Mouse (Mus musculus): ENCODE measurements around the gene Dbh.

Gene Dbh

DNA sequence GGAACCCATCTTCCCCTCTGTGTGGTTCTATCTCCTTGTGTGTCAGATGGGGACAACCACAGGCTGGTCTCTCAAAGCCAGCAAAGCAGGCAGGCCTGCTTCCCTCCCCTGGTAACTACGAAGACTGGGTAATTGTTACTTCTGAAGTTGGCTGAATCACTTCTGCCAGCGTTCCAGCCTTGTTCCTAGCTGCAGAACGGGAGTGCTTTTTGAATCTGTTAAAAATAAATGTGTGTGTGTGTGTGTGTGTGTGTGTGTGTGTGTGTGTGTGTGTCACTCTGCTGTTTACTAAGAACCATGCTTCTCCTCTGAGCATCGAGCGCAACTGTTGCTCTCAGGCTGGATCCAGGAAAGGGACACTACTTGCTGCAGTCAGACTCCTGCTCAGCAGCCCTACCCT lies 1.2 kb upstream of the Dbh start:
- DNase-seq (ENCODE audit: low spot score), result no peak

DNA sequence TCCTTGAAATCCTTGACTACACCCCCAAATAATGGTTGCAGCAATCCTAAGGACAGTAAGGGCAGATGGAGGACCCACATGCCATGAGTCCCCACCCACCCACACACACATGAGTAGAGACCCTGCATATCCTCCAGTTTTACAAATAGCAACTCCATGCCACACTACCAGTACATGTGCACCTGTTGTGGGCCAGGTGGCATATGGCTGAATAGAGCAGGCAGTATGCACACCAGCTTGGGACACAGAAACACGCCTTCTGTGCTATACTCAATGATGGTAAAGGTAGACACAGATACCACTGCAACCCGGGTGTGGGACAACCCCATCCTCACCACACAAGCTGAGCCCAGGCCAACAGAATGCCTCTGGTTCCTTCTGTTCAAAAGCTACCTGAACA lies 1.0 kb downstream of the Dbh start:
- no peak for DNase-seq (ENCODE audit: low spot score)

DNA sequence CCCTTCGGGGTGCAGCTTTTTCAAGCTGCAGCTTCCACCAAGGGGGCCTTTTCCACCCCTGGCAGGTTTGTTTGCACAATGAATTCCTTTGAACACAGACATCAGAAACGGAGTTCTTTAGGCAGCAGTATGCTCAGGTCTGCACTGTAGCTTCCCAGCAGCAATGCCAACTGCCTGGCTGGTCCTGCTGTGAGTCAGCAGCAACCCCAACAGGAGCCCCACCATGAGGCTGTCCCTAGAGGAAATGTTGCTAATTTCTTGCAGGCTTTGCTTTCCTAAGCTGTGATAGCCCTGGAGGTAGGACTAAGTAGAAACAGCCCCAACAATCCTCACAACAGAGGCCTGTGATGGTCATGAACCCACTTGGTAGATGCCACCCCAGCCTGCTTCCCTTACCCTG lies 2.0 kb downstream of the Dbh start:
- DNase-seq (ENCODE audit: low spot score), result no peak

DNA sequence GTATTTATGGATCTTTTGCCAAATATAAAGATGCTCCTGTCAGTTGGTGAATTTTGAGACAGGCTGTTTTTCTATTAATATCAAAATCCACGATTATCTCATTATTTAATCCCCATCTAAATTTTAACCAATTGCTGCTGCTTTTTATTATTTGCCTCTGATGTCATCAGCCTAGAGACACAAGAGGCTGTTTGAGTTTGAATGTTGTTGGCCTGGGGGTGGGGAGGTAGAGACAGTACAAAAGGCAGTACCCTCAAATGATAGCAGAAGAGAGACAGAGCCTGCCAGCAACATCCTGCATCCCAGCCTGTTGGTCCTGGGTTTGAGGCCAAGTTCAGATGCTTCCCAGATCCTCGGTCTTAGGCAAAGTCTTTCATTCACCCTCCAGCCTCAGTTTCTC lies 9.2 kb downstream of the Dbh start:
- no peak for DNase-seq (ENCODE audit: low spot score)

DNA sequence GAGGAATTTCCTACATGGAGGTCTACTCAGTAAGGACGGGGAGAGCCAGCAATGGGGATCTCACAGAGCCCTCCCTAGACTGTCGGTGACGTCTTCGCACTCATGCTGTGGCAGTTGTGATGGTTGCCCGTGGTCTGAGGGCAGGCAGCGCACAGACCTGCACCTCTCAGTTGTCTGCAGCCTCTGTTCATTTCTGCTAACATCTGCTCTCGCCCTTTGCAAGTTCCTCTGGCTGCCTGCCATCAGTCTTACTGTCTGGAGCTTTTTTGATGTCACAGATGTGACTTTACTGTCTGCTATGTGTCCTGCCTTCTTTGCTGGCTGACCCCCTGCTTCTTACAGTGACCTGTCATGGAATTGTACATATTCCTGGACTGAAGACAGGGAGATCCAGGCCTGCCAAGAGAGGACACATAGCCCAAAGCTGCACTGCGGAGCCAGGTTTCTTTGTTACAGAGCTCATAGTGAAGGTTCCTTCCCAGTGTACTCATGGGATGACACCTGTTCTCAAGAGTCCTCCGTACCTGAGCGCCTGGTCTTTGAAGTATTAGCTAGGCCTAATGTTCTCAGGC lies 10.7 kb downstream of the Dbh start:
- DNase-seq (ENCODE audit: low spot score), result no peak

DNA sequence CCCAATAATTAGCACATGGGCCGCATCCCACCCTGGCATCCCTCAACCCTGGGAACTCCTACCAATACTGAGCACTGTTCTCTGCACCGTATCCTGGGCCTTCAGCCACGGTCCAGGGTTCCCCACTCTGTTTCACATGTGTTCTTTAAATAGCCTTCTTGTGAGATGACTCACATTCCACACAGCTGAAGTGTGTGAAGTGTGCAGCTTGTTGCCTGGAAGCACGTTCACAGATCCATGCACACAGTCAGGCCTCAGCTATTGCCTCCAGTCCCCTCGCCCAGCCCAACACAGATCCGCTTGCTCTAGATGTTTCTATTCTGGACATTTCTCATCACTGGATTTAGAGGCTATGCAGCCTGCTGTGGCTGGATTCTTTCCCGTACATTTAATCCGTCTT lies 14.1 kb downstream of the Dbh start:
- DNase-seq (ENCODE audit: low spot score), result no peak

DNA sequence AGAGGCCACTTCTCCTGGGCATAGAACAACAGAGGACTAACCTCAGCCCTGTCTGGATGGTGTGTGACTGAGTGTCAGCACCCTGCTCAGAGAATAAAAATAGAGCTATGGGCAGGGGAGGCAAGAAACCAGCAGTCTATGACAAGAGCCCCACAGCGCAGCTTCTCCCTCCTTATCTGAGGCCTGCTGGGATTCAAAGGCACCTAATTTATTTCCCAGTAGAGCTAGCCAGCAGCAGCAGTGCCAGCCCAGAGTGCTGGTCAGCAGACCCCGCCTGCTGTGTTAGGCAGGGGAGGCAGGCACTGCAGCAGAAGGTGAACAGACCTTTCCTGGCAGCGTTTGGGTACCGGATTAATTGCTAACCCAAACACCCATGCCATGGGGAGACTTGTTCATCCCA lies 16.9 kb downstream of the Dbh start:
- no peak for DNase-seq (ENCODE audit: low spot score)

DNA sequence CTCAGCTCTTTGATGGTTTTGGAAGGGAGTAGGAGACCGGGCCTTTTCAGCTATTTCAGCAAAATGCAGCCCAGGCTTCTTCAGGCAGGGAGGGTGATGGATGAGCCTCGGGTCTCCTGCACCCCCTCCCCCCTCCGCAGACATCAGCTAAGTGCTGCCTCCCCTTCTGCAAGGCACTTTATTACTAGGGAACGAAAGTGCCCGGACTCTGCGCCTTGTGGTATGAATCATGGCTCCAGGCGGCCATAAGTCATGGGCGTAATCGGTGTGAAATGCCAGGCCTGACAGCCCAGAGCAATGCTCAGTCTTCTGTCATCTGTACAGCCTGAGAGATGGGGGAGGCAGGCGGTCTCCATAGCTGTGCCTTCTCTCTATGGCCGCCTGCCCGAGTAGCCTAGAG lies 18.7 kb downstream of the Dbh start:
- DNase-seq (ENCODE audit: low spot score), result no peak

DNA sequence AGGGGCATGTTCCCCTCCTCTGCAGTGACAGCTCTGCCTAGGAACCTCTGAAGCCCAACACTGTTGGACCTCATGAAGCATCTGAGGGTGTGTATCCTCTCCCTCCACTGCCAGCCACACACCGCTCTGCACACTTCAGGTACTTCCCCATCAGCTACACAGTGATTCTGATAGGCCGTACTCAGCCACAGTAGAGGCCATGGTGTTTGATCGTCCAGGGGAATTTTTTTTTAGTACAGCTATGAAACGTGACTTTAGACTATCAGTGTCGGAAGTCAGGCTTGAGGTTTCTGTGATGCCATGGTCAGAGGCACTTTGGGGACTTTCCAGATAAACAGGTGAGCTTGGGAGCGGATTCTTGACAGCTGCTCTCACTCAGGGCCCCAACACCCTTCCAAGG lies 22.5 kb downstream of the Dbh start:
- DNase-seq (ENCODE audit: low spot score), result no peak

DNA sequence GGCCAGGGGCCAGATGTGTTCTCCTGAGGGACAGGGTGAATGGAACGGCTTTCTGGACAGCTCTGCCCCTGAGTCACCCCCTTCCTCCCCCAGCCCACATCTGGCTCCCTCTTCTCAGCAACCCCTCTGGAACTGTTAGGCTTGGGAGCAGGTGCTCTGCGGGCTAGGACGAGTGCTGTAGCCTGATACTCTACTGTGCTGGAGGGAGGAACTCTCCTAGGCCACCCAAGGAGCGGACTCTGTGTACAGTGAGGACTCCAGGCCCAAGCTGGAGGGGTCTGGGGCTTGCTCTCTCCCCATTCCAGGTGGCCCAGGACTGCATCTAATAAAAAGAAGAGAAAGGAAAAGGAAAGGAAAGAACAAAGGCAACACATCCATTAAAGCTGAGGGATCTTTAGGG lies 25.0 kb downstream of the Dbh start:
- DNase-seq (ENCODE audit: low spot score), result no peak

DNA sequence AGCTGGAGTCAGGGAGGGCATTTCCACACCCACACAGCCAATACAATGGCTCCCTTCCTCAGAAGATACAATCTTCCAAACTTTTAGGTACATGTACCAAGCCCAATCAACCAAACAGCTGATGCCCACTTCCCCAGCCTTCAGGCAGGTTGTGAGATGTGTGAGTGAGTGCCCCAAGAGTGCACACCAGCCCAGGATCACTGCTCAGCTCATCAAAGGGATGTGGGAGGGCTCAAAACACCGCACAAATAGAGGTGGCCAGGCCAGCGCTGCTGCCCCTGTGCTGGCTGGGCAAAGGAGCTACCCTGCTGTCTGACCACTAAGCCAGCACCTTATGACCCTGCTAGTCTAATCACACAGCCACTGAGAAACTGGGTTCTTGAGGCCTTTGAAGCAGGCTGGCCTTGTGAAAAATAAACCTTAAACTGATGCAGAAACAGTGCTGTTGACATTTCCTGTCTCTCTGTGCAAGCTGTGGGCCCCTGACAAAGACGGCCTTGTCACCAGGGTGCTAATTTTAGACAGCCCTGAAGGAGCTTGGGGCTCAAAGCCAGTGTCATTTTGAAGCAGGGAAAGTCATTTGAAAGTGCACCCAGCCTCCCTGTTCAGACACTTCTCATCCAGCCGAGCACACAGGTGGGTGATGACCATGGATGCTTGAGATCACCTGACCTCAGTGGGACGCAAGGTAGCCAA lies 33.7 kb downstream of the Dbh start:
- no peak for DNase-seq (ENCODE audit: low spot score)

DNA sequence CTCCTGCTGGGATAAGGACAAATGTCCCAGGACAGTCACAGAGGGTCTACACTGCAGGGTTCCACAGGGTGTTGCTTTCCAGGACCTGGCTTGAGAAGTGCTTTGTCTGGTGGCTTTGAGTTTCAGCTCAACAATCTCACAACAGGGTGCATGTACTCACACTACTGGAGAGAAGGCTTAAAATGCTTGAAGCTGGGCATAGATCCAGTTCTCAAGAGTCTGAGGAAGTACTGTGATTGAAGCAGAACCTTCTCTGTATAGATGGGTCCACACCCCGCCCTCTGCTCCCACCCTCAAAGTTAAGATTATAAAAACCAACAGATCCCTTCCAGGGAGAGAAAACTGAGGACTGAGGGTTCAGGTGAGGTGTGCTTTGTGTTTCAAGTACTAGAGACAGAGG lies 35.6 kb downstream of the Dbh start:
- no peak for DNase-seq (ENCODE audit: low spot score)

DNA sequence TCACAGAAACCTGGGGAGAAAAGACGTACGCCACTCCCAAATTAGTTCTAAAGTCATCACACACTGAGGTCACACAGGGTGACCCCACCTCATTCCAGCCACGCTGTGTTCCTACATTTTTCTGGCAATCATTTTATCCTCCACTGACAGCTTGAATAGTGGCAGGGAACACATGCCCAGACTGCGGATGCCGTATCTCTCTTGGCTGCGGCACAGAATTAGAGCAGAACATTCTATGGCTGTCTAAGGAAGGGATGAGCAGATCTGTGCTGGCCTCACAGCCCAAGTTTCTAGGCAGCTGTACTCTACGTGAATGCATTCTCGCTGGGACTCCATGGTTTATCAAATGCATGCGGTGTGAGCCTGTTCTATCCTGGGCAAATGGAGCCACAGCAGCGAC lies 40.6 kb downstream of the Dbh start:
- DNase-seq (ENCODE audit: low spot score), result no peak

DNA sequence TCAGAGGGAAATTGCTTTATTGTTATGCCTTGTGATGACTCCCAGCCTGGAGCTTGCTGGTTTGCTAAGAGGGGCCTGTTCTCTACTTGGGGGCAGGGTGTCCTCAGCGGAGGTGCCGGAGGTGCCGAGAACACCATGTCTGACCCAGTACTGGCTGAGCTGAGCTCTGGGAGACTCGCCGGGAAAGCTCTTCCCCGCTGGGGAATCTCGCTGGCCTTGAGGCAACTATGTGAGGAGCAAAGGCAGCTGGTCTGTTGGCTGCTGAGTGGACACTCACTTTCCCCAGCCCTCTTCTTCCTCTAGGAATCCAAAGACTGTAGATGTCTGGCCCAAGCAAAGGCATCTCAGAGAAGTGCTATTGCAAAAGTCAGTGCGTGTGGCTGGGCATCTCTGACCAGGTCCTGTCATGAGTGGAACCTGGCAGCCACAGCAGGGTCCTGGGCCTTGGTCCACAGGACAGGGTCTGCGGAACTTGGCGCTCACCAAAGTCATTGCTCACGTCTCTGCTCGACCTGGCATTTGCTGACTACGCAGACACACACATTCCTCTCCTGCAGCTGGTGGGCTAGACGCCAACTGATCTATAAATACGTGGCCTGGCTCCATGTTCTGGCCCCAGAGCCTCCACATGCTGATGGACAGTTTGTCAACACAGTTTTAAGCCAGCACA lies 41.2 kb downstream of the Dbh start:
- DNase-seq (ENCODE audit: low spot score), result no peak

DNA sequence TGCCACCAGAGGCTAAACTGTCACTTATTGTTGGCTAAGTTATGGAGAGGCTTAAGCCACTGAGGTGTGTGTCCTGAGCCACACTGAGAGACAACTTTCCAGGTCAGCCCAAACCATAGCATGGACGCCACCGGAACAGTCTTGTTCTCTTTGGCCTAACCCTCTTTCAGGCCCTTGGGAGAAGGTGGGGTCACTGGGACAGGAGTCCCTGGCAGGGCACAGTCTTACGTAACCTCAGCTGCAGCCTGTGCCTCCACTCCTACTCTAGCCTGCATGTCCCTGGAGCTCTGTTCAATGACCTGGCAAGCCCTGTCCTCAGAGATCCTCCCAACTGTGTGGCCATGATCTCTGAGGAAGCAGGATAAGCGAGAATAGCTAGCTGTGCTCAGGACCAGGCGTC lies 42.1 kb downstream of the Dbh start:
- DNase-seq (ENCODE audit: low spot score), result no peak

DNA sequence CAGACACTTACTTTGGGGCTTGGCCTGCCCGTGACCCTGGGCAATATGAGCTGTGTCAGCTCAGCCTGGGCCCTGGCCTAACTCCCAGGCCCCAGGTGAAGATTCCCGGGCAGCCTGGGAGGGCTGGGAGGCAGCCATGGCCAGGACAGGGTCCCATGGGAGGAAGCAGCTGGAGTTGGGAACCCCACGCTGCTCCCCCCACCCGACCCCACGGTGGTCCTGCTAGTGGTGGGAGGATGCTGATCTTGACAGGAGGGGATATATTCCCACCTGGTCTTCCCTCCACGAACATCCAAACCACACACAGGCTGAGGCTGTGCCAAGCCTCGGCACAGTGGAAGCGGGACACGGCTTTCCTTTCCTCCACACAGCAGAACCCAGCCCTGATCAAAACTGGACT lies 44.3 kb downstream of the Dbh start:
- DNase-seq (ENCODE audit: low spot score), result no peak

DNA sequence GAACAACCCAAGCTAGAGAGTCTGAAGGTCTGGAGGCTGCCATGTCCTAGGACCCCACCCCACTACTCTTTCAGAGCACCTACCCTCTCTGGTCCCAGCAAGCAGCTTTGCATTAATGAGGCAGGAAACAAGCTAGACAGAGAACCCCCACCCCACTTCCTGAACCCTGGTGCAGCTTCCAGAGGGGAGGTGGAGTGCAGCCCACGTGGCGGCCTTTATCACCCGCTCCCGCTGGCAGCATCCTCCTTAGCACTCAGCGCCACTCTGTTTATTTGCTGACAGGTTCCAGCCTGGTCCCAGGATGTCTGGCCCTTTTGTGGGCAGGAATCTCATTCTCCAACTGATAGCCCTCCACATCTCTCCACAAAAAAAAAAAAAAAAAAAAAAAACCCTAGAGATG lies 44.8 kb downstream of the Dbh start:
- DNase-seq (ENCODE audit: low spot score), result no peak

DNA sequence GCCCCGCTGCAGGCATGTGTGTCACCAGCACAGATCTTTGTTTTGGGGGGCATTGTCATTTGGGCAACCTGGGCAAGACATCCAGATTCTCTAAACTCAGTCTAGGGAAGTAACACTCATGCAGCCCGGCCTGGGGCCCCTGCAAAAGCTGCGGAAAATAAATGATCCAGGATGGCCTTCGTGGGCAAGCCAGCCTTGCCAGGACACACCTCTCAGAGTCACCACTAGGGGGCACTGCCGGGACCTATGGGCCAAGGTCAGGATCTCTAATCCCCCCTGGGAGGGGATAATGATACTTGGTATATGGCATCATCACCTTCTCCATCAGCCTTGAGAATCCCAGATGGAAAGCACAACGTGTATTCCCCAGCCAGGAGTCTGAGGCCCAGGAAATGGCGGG lies 45.2 kb downstream of the Dbh start:
- no peak for DNase-seq (ENCODE audit: low spot score)

DNA sequence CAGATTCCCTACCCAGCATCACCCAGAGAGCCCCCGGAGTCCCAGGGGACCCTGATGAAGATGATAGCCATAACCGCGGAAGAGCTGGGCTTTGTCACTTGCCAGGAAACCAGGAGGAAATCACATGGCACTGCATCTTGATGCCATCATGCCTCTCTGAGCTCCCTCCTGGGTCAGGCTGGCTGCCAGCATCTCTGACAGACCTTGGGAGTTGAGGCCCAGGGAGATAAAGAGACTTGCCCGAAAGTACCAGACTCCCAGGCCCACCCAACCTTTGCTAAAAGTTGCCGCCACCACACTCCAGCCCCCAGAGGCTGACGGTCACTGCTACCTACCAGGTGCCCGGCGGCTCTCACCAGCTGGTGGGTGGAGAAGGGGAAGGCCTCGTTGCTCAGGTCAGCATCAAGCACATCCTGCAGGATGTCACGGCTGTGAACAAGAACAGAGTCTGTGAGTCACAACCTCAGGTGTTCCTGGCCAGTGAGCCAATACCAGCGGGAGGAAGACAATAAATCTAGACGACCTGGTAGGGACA lies 45.7 kb downstream of the Dbh start:
- no peak for DNase-seq (ENCODE audit: low spot score)

DNA sequence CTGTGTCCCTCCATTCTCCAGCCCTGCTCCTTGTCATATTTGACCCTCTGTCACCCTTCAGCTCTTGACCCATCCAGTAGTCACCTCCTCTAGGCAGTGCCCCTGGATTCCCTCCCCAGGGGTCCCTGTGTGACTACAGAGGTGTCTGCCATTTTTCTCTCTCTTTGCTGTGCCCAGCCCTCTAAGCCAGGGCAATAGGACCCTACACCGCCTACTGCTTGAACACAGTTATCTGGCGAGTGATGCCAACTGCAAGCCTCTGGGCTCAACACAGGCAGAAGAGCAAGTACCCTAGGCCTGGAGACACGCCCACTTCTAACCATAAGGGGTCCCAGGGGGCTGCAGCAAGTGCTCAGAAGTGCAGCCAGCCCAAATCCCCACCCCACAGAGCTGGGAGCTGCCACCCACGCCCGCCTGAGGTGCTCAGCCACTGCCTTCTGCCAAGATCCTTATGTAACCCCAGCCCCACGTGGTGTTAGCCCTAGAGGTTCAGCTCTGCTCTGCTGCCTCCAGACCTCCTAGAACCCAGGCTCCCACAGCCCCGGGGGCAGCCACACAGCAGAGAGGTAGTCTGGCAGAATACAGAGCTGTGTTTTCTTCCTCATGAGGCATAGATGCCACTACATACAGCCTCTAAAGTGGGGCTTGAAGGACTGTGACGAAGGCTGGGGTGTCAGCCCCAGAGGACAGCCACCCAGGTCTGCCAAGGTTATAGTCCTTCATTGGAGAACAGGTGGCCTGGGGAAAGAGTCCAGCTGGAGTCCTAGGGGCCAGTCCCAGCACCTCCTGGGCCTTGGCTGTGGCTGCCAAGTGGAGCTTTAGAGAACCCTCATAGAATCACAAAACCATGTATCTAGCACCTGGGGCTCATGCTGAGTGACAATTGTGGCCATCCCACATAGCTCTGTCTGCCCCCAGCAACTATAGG lies 47.2 kb downstream of the Dbh start:
- DNase-seq (ENCODE audit: low spot score), result no peak

DNA sequence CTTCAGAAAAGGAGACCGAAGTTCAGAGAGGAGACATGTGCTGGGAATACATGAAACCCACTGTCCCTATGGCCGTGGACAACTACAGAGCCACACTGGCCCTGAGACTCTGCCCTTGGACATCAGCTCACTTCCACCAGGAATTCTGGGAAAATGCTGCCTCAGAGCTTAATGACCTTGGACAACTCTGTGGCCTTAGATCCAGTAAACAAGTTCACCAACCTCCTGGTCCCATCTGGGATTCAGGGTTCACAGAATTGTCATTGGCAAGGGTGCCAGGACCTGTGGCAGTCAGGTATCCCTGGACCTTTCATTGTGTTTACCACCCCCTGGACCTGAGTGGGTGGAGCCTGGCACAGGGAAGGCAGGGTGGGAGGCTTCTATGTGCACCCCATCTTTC lies 50.5 kb downstream of the Dbh start:
- no peak for DNase-seq (ENCODE audit: low spot score)

DNA sequence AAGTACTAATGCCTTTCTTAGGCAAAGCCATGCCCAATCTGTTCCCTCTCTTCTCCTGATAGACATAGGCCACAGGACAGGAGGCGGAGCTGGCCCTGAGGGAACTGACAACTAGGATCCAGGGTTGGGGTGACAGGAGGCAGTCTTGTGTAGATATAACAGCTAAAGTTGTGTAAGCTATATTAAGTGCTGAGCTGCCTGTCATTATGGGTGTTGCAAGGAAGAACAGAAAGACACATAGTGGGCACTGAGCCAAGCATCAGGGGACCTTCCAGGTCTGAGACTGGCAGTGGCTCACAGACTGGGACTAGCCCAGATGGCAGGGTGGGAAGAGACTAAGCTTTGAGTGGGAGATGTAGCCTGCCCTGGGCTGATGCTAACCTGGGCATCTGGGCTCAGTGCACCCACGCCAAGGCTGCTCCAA lies 53.1 kb downstream of the Dbh start:
- no peak for DNase-seq (ENCODE audit: low spot score)

DNA sequence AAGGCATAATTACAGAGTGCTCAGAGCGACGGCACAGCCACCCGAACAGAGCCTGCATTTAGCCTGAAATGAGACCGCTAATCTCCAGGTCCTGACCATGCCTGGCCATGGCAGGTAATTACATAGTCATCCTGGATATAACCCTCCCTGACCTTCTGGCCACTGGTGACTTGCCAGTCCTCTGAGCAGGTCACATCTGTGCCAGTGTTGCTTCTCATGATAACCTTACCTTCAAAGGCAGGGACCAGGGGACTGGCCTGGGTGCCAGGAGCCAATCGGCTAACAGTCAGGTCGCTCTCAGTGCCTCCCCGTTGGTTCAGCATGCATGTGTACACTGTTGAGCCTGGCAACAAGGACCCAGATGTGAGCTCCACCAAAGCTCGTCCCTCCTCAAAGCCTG lies 53.5 kb downstream of the Dbh start:
- DNase-seq (ENCODE audit: low spot score), result no peak

All from ovary, postnatal 10 days (tissue).